Comparison of ENCODE assay signal across 8 mouse cellular contexts in the genomic region with DNA sequence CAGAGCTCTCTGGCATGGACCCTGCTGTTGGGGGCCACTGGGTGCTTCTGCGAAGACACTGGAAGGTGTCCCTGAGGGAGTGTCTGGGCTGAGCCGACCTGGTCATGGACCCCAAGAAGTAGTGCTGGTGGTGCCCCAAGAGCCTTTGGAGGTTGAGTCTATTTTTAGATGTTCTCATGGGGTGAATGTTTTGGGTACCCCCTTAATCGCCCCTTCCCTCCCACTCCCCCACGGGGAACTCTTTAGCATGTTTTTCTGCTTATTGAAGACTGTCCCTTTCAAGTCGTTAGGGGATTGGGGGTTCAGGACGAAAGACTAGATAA. TPM values are rescaled to one million over a fixed set of nuclear protein-coding genes. Genes with fewer than 3 reads are reported as not detected.
A peak's percentile ranks its signal among the peaks of the same experiment; 100 is the strongest.
DNase-seq lines count a peak whose midpoint lies in the region; ATAC-seq and TF ChIP-seq lines count a peak whose summit lies in the region.

No protein-coding gene starts in this region.

- peak overlapping the region; percentile 98 for H3K9ac ChIP-seq in forebrain, embryonic 13.5 days
- H3K9ac ChIP-seq in liver, embryonic 14.5 days (replicated peaks), result peak overlapping the region; percentile 98

- peak; percentile 11; the same call in 1 of the 2 replicates for ATAC-seq in forebrain, embryonic 13.5 days
- no peak for ATAC-seq in liver, embryonic 14.5 days (ENCODE audit: insufficient read depth)

- H3K4me2 ChIP-seq in forebrain, embryonic 13.5 days, result peak overlapping the region; percentile 88
- H3K4me2 ChIP-seq in liver, embryonic 14.5 days (ENCODE audit: low read depth), result peak overlapping the region; percentile 75

- no peak for DNase-seq in heart, embryonic 10.5 days (ENCODE audit: low spot score)
- DNase-seq in heart, adult 18-20 months, result no peak
- DNase-seq in liver, embryonic 14.5 days (ENCODE audit: low read depth in 3 of 3, low spot score in 3 of 3), result no peak
- no peak for DNase-seq in embryo, embryonic 10.5 days (ENCODE audit: low spot score)
- no peak for DNase-seq in frontal cortex, postnatal 25 days (ENCODE audit: low spot score in 2 of 2)
- no peak for DNase-seq in cerebellum, adult 11 months

- H3K79me3 ChIP-seq in C2C12 (ENCODE audit: low read depth), result peaks cover 46% of the 10 kb centered on the region

- no peaks in the 10 kb centered on the region for H3K9me3 ChIP-seq in heart, embryonic 10.5 days
- H3K9me3 ChIP-seq in forebrain, embryonic 13.5 days (replicated peaks), result no peaks in the 10 kb centered on the region
- no peaks in the 10 kb centered on the region for H3K9me3 ChIP-seq in liver, embryonic 14.5 days (ENCODE audit: control insufficient read depth, low read length)

- no peak for TF ChIP-seq EP300 in liver, embryonic 14.5 days (IDR thresholded peaks at IDR 0.05; ENCODE audit: low read depth)

- H3ac ChIP-seq in C2C12 (ENCODE audit: control insufficient read depth, insufficient read length, low read depth), result peak overlapping the region; percentile 99

- H3K4me3 ChIP-seq in heart, embryonic 10.5 days, result peak overlapping the region; percentile 93
- H3K4me3 ChIP-seq in C2C12 (ENCODE audit: insufficient read depth, poor library complexity, severe bottlenecking), result peak overlapping the region; percentile 89
- peak overlapping the region; percentile 79 for H3K4me3 ChIP-seq in forebrain, embryonic 13.5 days
- H3K4me3 ChIP-seq in liver, embryonic 14.5 days (ENCODE audit: insufficient read depth in 1 of 2, low read depth in 2 of 2, low read length in 2 of 2), result peak overlapping the region; percentile 65 to 84

- no peaks in the 10 kb centered on the region for H3K27me3 ChIP-seq in heart, embryonic 10.5 days (ENCODE audit: insufficient read depth, poor library complexity, severe bottlenecking)
- H3K27me3 ChIP-seq in C2C12 (ENCODE audit: control insufficient read depth, insufficient read depth, insufficient read length), result no peaks in the 10 kb centered on the region
- H3K27me3 ChIP-seq in forebrain, embryonic 13.5 days, result no peaks in the 10 kb centered on the region
- no peaks in the 10 kb centered on the region for H3K27me3 ChIP-seq in liver, embryonic 14.5 days (ENCODE audit: control insufficient read depth, insufficient read depth, low read length)

- WGBS in heart, embryonic 10.5 days, result 9% methylated on average over 6 of the region's 6 CpGs
- WGBS in forebrain, embryonic 13.5 days, result 3% methylated on average over 6 of the region's 6 CpGs
- WGBS in liver, embryonic 14.5 days (ENCODE audit: insufficient replicate concordance), result 1% methylated on average over 6 of the region's 6 CpGs

- peaks cover 74% of the 10 kb centered on the region for H3K79me2 ChIP-seq in C2C12 (ENCODE audit: control insufficient read depth, insufficient read depth)

- peaks cover 19% of the 10 kb centered on the region for H3K36me3 ChIP-seq in heart, embryonic 10.5 days
- peaks cover 34% of the 10 kb centered on the region for H3K36me3 ChIP-seq in C2C12 (ENCODE audit: control insufficient read depth, insufficient read depth)
- H3K36me3 ChIP-seq in forebrain, embryonic 13.5 days (ENCODE audit: poor library complexity, severe bottlenecking), result peaks cover 9% of the 10 kb centered on the region; the same call in 1 of the 2 replicates
- peaks cover 10% of the 10 kb centered on the region for H3K36me3 ChIP-seq in liver, embryonic 14.5 days (replicated peaks; ENCODE audit: control insufficient read depth, insufficient read depth, low read depth)

- peak overlapping the region; percentile 99 for H3K27ac ChIP-seq in heart, embryonic 10.5 days
- peak overlapping the region; percentile 100 for H3K27ac ChIP-seq in forebrain, embryonic 13.5 days
- H3K27ac ChIP-seq in liver, embryonic 14.5 days, result peak overlapping the region; percentile 51

- peaks cover 13% of the 10 kb centered on the region for H3K4me1 ChIP-seq in heart, embryonic 10.5 days
- H3K4me1 ChIP-seq in forebrain, embryonic 13.5 days, result peaks cover 18% of the 10 kb centered on the region
- H3K4me1 ChIP-seq in liver, embryonic 14.5 days (replicated peaks; ENCODE audit: control insufficient read depth in 2 of 2, insufficient read depth in 2 of 2, low read length in 1 of 2), result peaks cover 7 to 9% of the 10 kb centered on the region in 2 experiments

- no peak for TF ChIP-seq CTCF in C2C12 (IDR thresholded peaks at IDR 0.05; ENCODE audit: control insufficient read depth, insufficient read depth, insufficient read length)
- TF ChIP-seq CTCF in liver, embryonic 14.5 days (IDR thresholded peaks at IDR 0.05; ENCODE audit: low read depth), result no peak

TF ChIP-seq in C2C12, 6 proteins besides CTCF, POLR2A, EP300 and RAD21:
- TF ChIP-seq MAX (IDR thresholded peaks at IDR 0.05) (no peak), FOSL1 (IDR thresholded peaks at IDR 0.05; ENCODE audit: insufficient read depth, low read length, poor library complexity, severe bottlenecking) (no peak), MYOD1 (IDR thresholded peaks at IDR 0.05; ENCODE audit: control insufficient read depth, insufficient read length, low read depth) (no peak), MYOG (IDR thresholded peaks at IDR 0.05; ENCODE audit: control insufficient read depth, extremely low read depth, insufficient read length) (no peak)

RNA-seq across cellular contexts. Expression of gene Mllt10, which starts 10.6 kb away (rescaled TPM):
- 39.8 and 54.8 TPM in 2 replicates for polyA plus RNA-seq in heart, embryonic 10.5 days (2016; fragmentation: Nextera tagmentation; extraction: Ambion mirVana)
- total RNA-seq in heart, adult 18-20 months (2021), result 10 to 100 TPM; 31.0 to 33.4 TPM
- polyA plus RNA-seq in C2C12 (2012; fragmentation: generic; extraction: Trizol), result 10.0 TPM
- 73.5 and 75.3 TPM in 2 replicates for polyA plus RNA-seq in forebrain, embryonic 13.5 days (2015; fragmentation: Nextera tagmentation; extraction: Ambion mirVana)
- polyA plus RNA-seq in liver, embryonic 14.5 days (2012; rRNA removed), result 13.4 and 16.4 TPM in 2 replicates
- 14.4 and 19.7 TPM in 2 replicates for polyA plus RNA-seq in liver, embryonic 14.5 days (2014; fragmentation: Nextera tagmentation; extraction: Ambion mirVana)

RNA-seq across cellular contexts. Expression of gene Skida1, which starts 16.8 kb away (rescaled TPM):
- 6.7 and 9.4 TPM in 2 replicates for polyA plus RNA-seq in heart, embryonic 10.5 days (2016; fragmentation: Nextera tagmentation; extraction: Ambion mirVana)
- 1 to 10 TPM; 2.0 to 2.2 TPM for total RNA-seq in heart, adult 18-20 months (2021)
- 0.55 TPM for polyA plus RNA-seq in C2C12 (2012; fragmentation: generic; extraction: Trizol)
- 17.2 and 17.9 TPM in 2 replicates for polyA plus RNA-seq in forebrain, embryonic 13.5 days (2015; fragmentation: Nextera tagmentation; extraction: Ambion mirVana)
- 0.48 and 0.60 TPM in 2 replicates for polyA plus RNA-seq in liver, embryonic 14.5 days (2012; rRNA removed)
- polyA plus RNA-seq in liver, embryonic 14.5 days (2014; fragmentation: Nextera tagmentation; extraction: Ambion mirVana), result 0.27 and 0.43 TPM in 2 replicates

RNA-seq across cellular contexts. Expression of gene A930004D18Rik, which starts 28.1 kb away (rescaled TPM):
- 14.5 and 14.9 TPM in 2 replicates for polyA plus RNA-seq in heart, embryonic 10.5 days (2016; fragmentation: Nextera tagmentation; extraction: Ambion mirVana)
- 1 to 10 TPM; 3.4 to 4.3 TPM for total RNA-seq in heart, adult 18-20 months (2021)
- 3.9 TPM for polyA plus RNA-seq in C2C12 (2012; fragmentation: generic; extraction: Trizol)
- polyA plus RNA-seq in forebrain, embryonic 13.5 days (2015; fragmentation: Nextera tagmentation; extraction: Ambion mirVana), result 16.2 and 20.3 TPM in 2 replicates
- polyA plus RNA-seq in liver, embryonic 14.5 days (2012; rRNA removed), result 0.32 and 0.48 TPM in 2 replicates
- polyA plus RNA-seq in liver, embryonic 14.5 days (2014; fragmentation: Nextera tagmentation; extraction: Ambion mirVana), result 0.36 and 0.81 TPM in 2 replicates
